Mouse (Mus musculus) layer of hippocampus, adult 11-12 months (tissue): ENCODE data around the gene Rrp7a.

Source experiments
- DNase-seq: peaks from one replicate; pipeline ENCODE4 v3.0.0; 2022; ENCODE audit warnings: low spot score

Gene Rrp7a

GRCm38 (mm10) chr15:83111874-83112273, 10.7 kb downstream of the Rrp7a start:
- no peak for DNase-seq

GRCm38 (mm10) chr15:83111290-83111689, 11.3 kb downstream of the Rrp7a start:
- DNase-seq: no peak

GRCm38 (mm10) chr15:83107814-83108213, 14.8 kb downstream of the Rrp7a start:
- no peak for DNase-seq

GRCm38 (mm10) chr15:83106426-83106825, 16.2 kb downstream of the Rrp7a start:
- DNase-seq: no peak

GRCm38 (mm10) chr15:83103111-83103510, 19.5 kb downstream of the Rrp7a start:
- DNase-seq: no peak

GRCm38 (mm10) chr15:83100332-83100662, 22.3 kb downstream of the Rrp7a start:
- no peak for DNase-seq

- DNase-seq: peak; percentile 70
These were observed 22.9 kb downstream of the Rrp7a start for GRCm38 (mm10) chr15:83099533-83100331.

- no peak for DNase-seq
These were observed 26.7 kb downstream of the Rrp7a start for GRCm38 (mm10) chr15:83095950-83096349.

- DNase-seq: no peak
These were observed 28.9 kb downstream of the Rrp7a start for GRCm38 (mm10) chr15:83093687-83094086.

GRCm38 (mm10) chr15:83090874-83091273, 31.7 kb downstream of the Rrp7a start:
- DNase-seq: no peak

GRCm38 (mm10) chr15:83089429-83089605, 33.3 kb downstream of the Rrp7a start, which contains the start of gene Serhl:
Gene Serhl (plus strand): TSS chr15:83089506.
- no peak for DNase-seq

- no peak for DNase-seq
These were observed 33.8 kb downstream of the Rrp7a start for GRCm38 (mm10) chr15:83088495-83089428.

- DNase-seq: no peak
These were observed 35.8 kb downstream of the Rrp7a start for GRCm38 (mm10) chr15:83086636-83087328.

- peak; percentile 32 for DNase-seq
These were observed 36.7 kb downstream of the Rrp7a start for GRCm38 (mm10) chr15:83085901-83086300.

GRCm38 (mm10) chr15:83084022-83084640, 38.5 kb downstream of the Rrp7a start:
- DNase-seq: peak; percentile 37

GRCm38 (mm10) chr15:83083530-83083929, 39.1 kb downstream of the Rrp7a start:
- no peak for DNase-seq

GRCm38 (mm10) chr15:83075607-83076525, 46.7 kb downstream of the Rrp7a start:
- DNase-seq: no peak

GRCm38 (mm10) chr15:83074179-83074578, 48.4 kb downstream of the Rrp7a start:
- DNase-seq: no peak

- DNase-seq: no peak
These were observed 50.8 kb downstream of the Rrp7a start for GRCm38 (mm10) chr15:83071752-83072151.

GRCm38 (mm10) chr15:83070942-83071341, 51.7 kb downstream of the Rrp7a start:
- DNase-seq: no peak

GRCm38 (mm10) chr15:83068270-83068669, 54.3 kb downstream of the Rrp7a start:
- no peak for DNase-seq
